Mouse (Mus musculus) adrenal gland, postnatal 10 days (tissue): ENCODE measurements around the gene S100a5. TPM values are rescaled to one million over a fixed set of nuclear protein-coding genes. Genes with fewer than 3 reads are reported as not detected.
A peak's percentile ranks its signal among the peaks of the same experiment; 100 is the strongest.

Source experiments
- DNase-seq: peaks from one replicate; pipeline ENCODE4 v3.0.0; 2021; ENCODE audit warnings: mixed read lengths
- total RNA-seq, 2 experiments: library from RNA; stranded (reverse); gene quantifications; 2 replicates each; pipeline ENCODE4 v1.2.3; 2021

S100a5 gene
- total RNA-seq, 2 experiments from 2014 or later = not detected

DNA sequence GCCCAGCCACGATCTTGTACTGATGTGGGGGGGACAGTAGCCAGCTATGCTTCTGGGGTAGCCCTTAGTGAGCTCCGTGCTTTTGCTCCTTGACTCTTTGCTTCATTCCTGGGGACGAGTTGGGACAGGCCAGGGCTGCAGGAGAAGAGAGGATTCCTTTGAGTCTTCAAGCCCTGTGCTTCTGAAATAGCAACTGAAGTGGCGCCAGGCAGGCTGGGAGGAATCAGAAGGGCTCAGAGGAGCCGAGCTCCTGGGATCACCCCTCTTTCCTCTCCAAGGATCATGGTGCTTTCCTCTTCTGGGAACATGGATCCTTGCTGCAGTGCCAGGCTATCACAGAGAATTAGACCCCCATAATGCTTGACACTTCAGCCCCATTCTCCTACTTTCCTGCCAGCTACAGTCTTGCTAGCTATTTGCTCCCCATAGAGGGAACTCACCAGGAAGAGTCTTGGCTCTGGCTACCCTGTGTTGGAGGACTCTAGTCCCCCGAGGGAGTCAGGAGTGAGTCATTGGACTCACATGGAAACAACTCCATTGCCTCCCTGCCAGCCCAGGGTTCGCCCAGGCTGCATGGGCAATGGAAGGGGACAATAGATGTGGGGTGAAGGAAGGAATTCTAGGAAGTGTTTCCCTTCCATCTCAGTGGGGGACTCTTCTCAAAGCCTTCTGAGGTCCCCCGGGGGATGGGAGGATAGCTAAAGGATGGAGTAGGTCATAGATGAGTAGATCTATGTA, 7.7 kb upstream of the S100a5 start:
- peak; percentile 51 for DNase-seq

DNA sequence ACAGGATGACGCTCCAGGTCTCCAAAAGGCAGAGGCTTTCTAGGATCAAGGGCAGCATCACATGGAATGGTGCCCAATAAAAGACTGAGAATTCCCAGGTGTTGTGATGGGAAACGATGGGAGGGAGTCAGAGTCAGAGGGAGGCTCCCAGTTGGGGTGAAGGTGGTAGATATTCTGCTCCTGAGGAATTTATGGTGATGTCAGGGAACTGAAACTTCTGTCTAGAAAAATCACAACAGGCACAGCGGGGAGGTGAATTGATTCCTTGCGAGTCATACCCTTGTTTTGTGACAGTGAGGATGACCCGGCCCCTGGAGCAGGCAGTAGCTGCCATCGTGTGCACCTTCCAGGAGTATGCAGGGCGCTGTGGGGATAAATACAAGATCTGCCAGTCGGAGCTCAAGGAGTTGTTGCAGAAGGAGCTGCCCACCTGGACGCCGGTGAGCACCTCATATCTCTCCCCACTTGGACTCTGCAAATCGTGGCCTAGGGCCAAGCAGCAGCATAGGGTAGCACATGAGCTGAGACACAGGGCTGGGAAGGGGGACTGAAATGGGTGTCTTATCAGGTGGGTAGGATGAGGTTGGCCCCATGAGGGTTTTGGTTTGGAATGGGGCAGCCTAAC, 6.7 kb upstream of the S100a5 start, which contains the start of gene Gm42674:
Gene Gm42674, plus strand, starts transcription at position 419 of the 625 bp plus-strand sequence.
- no peak for DNase-seq

DNA sequence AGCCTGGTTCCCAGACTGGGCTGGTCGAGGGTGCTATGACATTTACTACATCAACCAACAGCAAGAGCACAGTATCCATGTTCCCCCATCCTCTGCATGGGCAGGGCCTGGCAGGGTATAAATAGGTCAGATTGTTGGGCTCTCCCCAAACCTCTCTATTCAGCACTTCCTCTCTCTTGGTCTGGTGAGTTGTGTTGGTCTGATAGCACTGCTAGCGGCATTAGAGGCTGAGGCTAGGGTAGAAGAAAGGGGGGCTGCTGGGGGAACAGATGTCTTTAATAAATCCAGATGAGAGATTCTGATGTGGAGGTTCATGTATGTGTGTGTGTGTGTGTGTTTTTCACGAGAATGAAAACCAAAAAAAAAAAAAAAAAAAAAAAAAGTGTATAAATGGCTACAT, 4.7 kb upstream of the S100a5 start, which contains the start of gene S100a4:
Gene S100a4, plus strand, starts transcription at position 149 of the 400 bp plus-strand sequence.
- no peak for DNase-seq

DNA sequence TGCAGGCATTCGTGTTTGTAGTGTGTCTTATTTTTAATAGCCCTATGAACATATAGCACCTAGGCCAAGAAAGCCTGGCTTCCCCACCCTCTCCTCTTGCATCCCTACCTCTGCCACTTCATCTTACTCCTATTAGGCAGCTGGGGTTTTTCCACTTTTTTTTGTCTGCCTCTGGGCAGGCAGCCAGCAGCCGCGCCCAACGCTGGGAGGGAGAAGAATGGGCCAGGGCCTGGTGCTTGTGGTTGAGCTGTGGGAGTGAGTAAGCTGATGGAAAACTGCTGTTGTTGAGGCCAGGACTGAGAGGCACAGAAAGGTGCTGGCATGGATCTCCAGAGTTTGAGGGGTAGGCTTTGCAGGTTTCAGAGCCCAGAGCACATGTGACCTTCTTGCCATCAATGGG, 3.9 kb upstream of the S100a5 start:
- peak; percentile 86 for DNase-seq

DNA sequence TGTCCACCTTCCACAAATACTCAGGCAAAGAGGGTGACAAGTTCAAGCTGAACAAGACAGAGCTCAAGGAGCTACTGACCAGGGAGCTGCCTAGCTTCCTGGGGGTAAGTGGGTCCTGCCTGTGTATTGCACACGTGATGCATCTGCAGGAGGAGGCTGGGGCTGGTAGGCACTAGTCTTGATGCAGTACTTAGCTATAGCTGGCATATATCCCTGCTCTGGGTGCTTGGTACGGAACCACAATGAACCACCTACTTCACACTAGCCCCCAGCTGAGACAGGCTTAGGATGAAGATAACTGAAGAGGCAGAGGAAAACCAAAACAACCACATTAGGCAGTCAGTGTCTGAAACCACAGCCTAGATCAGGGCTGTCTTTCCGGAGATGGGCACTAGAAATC, 3.3 kb upstream of the S100a5 start:
- no peak for DNase-seq

DNA sequence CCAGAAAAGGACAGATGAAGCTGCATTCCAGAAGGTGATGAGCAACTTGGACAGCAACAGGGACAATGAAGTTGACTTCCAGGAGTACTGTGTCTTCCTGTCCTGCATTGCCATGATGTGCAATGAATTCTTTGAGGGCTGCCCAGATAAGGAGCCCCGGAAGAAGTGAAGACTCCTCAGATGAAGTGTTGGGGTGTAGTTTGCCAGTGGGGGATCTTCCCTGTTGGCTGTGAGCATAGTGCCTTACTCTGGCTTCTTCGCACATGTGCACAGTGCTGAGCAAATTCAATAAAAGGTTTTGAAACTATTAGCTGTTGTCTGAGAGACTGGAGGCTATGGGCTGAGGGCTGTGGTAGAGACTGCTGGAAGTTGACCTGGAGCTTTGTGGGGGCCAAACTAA, 2.6 kb upstream of the S100a5 start:
- DNase-seq = no peak

DNA sequence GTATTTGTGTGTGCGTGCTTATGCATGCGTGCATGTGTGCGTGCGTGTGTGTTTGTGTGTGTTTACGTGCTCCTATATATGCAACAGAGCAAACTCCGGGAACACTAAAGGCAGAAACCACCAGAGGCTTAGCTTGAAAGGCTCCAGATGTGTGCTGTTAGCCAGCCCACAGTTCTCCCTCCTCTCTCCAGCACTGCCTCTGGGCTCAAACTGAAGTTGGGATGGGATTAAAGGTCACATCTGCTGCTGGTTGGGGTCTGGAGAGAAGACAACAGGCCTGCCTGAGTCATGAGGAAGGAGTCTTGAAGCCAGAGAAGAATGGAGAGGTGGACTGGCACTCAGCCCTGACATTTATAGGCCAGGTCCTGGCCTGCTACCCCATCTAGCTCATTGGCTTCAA, 2.1 kb upstream of the S100a5 start:
- no peak for DNase-seq

DNA sequence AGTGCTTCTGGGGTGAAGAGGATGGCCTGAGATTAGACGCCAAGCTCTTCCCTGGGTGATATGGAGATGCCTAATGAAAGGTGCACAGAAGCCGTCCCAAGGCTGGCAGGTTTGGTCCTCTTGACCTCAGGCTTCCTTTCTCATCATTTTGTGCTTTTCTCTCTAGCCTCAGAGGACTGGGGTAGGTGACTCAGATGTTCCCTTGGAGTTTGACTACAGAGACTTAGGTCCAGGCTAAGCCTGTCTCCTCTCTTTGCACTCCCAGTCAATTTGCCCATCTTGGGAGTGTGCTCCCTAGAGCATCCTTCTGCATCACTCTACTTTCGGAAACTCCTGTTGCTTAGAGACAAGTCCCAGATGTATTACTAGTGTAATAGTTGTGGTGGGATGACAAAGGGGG, 962 bp upstream of the S100a5 start:
- no peak for DNase-seq

DNA sequence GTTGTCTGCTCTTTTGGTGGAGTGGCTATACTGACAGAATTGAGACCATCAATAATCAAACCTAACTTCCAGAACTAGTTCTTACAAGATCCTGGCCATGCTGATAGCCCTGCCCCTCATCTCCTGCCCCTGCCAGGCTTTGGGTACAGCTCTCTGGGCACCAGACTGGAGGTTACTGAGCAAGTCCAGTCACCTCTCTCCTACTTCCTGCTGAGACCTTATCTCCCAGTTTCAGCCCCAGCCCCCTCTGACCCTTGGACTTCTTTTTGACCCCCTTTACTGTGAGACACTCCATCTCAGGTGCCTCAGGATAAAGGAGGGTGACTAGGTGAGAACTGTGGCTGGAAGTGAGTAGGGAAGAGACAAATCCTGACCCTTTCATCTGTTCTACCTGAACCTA, 779 bp downstream of the S100a5 start:
- DNase-seq = no peak

DNA sequence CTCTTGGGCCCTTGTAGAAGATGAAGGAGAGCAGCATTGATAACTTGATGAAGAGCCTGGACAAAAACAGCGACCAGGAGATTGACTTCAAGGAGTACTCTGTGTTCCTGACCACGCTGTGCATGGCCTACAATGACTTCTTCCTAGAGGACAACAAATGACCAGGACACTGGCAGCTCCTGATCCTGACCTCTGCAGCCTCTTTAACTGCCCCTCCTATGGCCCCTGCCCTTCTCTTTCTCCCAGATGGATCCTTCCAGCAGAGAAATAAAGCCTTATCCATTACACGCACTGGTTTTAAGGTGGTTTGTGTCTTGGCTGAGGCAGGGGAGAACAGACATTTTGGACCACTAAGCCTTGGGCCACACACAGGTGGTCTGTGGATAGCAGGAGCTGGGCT, 3.2 kb downstream of the S100a5 start:
- DNase-seq = no peak

DNA sequence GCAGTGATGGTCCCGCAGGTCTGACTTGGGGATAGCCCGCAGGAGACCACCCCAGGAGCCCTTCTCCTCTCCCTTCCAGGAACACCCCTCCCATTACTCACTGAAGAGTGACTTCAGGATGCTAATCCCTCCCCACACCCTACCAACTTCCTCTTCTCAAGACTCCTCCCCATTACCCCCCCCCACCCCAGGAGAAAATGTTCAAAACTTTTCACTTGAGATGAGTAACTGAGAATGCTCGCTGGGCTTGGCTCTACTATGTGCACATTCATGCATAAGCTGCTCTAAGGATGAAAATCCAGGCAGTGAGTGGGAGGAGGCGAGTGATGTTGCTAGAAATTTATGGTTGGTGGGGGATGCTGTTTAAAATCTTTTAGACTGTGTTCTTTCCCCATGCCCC, 3.7 kb downstream of the S100a5 start:
- no peak for DNase-seq

DNA sequence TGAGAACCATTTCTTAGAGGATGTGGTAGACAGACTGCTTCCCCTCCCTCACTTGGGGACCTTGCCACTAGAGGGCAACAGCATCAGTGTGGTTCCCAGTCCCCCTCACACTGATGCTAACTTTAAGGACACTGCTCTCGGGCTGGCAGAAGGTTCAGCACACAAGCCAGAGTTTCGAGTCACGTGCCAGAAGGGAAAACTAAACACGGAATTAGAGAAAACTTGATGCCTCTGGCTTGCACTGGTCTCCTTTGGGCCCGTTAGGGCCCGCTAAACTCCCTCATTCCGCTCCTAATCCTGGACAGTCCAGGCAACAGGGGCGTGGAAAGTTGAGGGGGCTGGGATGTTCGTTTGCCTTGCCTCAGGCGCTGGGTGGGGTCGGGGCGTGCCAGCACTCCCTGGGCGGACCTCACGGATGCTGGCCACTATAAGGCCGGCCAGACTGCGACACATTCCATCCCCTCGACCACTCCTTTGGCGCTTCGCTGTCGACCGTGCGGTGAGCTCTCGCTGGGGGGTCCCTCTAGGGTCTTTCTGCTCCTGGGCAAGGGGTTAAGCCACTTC, 4.5 kb downstream of the S100a5 start, which contains the start of gene S100a6:
Gene S100a6, plus strand, starts transcription at position 155 of the 564 bp plus-strand sequence.
- DNase-seq = peak; percentile 61

DNA sequence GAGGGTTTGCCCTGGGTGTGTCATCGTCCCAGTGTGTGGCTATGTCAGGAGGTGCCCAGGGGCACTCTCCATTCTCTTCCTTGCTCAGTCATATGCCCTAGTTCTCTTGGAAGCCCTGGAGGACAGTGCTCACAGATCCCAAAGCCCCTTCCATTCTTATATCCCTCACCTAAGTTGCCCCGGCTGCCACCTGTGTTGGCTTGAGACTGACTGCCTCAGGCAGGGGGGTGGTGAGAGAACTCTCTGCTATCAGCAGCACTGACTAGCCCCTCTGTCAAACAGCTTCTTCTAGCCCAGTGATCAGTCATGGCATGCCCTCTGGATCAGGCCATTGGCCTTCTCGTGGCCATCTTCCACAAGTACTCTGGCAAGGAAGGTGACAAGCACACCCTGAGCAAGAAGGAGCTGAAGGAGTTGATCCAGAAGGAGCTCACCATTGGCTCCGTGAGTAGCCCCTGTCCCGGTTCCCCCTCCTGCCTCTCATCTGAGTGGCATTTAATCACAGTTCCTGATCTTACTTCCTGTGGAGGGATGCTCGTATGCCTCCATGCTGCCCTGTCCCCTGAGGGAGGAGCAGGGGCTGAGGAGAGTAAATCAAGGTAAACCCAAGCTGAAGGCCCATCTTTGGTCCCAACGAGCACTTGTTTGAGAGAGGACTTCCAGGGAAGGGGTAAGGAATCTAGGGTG, 5.3 kb downstream of the S100a5 start:
- DNase-seq = no peak

DNA sequence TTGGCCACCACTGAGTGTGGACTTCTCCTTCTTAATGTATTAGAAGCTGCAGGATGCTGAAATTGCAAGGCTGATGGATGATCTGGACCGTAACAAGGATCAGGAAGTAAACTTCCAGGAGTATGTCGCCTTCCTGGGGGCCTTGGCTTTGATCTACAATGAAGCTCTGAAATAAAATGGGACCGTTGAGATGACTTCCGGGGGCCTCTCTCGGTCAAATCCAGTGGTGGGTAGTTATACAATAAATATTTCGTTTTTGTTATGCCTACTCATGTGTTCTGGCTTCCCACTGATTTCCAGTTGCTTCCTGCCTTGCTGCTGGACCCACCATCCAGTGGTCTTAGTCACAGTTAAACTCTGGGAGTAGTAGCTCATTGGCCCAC, 5.8 kb downstream of the S100a5 start:
- DNase-seq = no peak

DNA sequence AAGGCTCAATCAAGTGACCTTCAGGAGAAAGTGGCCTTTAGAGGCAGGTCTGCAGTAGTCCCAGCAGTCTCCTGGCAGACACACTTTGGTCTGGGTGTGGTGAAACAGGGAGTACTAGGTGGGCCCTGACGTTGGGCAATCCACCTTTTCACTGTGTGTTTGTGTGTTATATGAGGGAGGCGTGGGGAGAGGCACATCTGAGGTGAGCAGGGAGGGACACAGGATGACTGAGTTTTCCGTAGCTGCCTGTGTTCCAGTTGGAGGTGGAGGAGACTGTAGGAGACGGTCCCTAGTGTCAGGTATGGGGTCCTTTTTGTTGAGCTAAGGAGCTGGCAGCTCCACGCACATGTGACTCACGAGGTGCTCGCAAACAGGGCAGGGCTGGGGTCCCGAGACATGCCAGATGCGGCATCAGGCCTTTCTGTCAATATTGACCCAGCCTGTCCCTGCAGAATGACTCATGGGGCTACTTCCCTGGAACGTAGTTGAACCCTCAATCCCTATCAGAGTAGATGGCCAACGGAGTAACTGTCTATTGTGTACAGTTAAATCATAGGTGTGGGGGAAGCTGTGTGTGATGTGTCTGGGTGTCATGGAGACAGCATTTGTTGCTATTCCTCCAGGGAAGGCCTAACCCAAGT, 6.4 kb downstream of the S100a5 start:
- no peak for DNase-seq

DNA sequence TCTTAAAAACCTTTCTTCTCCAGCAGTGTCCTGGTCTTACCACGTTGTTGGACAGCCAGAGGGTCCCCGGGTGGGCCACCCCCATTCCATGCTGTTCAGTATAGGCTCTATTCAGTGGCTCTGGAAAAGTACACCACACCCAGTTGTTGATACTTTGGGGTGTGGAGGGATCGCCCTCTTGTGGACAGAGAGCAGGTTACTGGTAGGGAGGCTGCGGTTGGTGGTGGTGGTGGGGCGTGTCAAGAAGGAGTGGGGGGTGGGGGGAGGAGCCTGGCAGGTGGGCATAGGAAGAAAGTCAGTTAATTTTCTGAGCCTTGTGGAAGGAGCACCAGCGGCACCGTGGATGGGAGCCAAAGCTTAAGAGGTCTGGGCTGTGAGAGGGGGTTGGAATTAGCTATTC, 7.1 kb downstream of the S100a5 start:
- peak; percentile 84 for DNase-seq

DNA sequence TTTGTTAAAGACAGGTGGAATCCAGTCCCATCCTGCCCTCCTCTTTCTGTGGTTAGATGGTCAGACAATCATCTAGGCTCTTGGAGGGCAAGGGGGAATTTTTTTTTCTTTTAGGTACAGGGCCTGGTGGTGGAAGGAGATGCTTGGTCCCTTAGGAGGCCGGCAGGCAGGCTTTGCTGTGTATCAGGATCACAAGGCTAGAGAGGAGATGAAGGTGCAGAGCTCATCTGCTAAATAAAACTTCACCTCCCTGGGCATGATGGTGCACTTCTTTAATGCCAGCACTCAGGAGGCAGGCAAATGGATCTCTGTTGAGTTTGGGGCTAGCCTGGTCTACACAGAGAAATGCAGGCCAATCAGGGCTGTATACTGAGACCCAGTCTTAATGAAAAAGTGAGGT, 7.6 kb downstream of the S100a5 start:
- DNase-seq = no peak

DNA sequence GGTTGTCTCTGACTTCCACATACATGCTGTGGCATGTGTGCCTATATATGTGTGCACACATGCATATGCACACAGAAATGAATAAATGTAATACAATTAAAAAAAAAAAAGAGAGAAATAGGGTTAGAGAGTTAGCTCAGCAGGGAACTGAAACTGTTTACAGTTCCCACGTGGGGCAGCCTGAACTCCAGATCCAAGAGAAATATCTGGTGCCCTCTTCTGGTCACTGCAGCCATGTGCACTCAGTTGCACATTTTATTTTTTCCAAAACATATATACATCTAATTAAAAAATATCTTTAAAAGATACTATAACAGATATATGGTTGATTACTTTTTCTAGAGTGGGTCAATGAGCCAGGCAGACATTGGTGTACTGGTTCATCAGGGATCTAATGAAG, 9.3 kb downstream of the S100a5 start:
- DNase-seq = no peak

DNA sequence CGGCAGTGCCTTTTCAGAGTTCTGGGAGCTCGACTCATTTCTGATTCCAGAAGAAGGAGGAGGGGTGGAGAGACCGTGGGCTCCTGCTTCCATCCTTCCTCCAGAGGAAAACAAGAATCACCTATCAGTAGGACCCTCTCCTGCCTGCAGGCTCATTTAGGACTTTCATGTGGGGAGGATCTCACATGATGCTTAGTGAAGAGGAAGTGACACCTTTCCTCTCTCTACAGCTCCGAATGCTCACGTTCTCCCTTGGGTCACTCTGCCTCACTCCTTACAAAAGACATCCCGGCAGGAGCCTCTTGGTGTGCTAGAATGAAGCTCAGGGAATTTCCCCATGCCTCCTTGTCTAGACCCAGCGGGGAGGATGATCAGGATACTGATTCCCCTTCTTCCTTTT, 13.2 kb downstream of the S100a5 start:
- no peak for DNase-seq

DNA sequence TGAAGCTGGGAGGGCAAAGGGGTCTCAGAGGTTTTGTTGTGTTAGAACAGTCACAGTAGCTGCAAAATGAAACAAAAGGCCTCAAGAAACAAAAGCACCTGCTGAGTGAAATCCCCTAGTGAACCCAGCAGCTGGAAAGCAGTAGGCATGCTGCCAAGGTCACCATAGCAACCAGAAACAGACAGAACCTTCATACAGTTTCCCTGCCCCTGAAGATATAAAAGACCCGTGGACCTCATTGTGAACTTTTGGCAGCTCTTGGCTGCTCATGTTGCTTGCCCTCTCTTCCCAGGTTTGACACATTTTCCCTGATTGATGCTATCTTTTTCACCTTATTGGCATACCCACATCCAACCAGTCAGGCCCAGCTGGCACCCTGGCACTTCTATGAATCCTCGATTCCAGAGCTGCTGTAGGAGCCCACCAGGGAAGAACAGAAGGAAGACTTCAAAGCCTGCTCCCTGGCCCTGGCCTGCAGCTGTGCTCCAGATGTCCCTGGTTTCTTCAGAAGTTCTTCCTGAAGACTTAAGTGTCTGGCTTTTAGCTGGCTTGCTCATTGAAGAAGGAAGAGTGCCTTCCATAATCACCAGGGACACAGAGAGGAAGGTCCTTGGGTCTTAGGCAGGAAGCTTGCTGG, 15.2 kb downstream of the S100a5 start:
- peak; percentile 80 for DNase-seq

DNA sequence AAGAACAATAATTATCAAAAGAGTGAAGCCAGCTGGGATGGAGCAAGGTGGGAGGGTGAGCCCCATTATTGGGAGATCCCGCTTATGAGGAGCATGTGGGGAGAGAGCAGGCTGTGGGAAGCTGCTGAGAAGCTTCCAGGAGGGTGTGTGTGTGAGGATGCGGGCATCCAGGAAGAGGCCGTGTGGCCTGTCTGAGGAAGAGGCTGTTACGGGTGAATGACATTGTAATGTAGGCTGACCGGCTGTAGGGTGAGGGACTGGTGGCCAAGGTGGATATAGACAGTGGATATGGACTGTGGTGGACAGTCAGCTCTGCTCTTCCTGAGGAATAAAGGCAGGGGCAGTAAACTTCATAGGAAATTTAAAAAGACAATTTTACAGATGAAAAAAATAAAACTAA, 17.2 kb downstream of the S100a5 start:
- no peak for DNase-seq
